Mouse (Mus musculus) lung, postnatal 0 days (tissue): ENCODE measurements around the gene Ctnna3. TPM values are rescaled to one million over a fixed set of nuclear protein-coding genes. Genes with fewer than 3 reads are reported as not detected.

Source experiments
- ATAC-seq: fragments of 200-750 bp; cut with Nextera tagmentation; 2 replicates; pipeline ENCODE4 v1.8.0; 2017; ENCODE audit warnings: moderate library complexity
- DNase-seq: peaks from one replicate; pipeline ENCODE4 v3.0.0-alpha.2; 2016; ENCODE audit warnings: low spot score
- H3K27ac ChIP-seq: fragments of 300-500 bp; sonication (generic); 2 replicates; pipeline ENCODE4 v1.5.1; 2014; ENCODE audit warnings: antibody characterized with exemption, mild to moderate bottlenecking, low read length, mixed read lengths
- H3K27me3 ChIP-seq: fragments of 300-500 bp; sonication (generic); replicated peaks from 2 replicates; pipeline ENCODE4 v1.6.1; 2014; ENCODE audit warnings: low read length, mixed read lengths; ENCODE audit not compliant: insufficient read depth
- H3K36me3 ChIP-seq: fragments of 300-500 bp; sonication (generic); 2 replicates; pipeline ENCODE4 v1.6.1; 2014; ENCODE audit warnings: low read length, mixed read lengths; ENCODE audit not compliant: insufficient read depth
- H3K4me1 ChIP-seq: fragments of 300-500 bp; sonication (generic); 2 replicates; pipeline ENCODE4 v1.6.1; 2014; ENCODE audit warnings: antibody characterized with exemption, low read depth, low read length, mixed read lengths; ENCODE audit not compliant: insufficient read depth
- H3K4me2 ChIP-seq: fragments of 300-500 bp; sonication (generic); replicated peaks from 2 replicates; pipeline ENCODE4 v1.6.1; 2014; ENCODE audit warnings: low read depth, mild to moderate bottlenecking, low read length, moderate library complexity, mixed read lengths
- H3K4me3 ChIP-seq: fragments of 300-500 bp; sonication (generic); 2 replicates; pipeline ENCODE4 v1.5.1; 2014; ENCODE audit warnings: low read depth, low read length
- H3K9ac ChIP-seq: fragments of 300-500 bp; sonication (generic); replicated peaks from 2 replicates; pipeline ENCODE4 v1.6.1; 2014; ENCODE audit warnings: low read depth, mild to moderate bottlenecking
- H3K9me3 ChIP-seq: fragments of 300-500 bp; sonication (generic); 2 replicates; pipeline ENCODE4 v1.6.1; 2016; ENCODE audit warnings: low read length, mixed read lengths
- CTCF ChIP-seq: IDR thresholded peaks from 2 replicates; pipeline ENCODE4 v1.5.1; 2016; ENCODE audit warnings: antibody characterized with exemption, mild to moderate bottlenecking
- EP300 ChIP-seq: IDR thresholded peaks from 2 replicates; pipeline ENCODE4 v1.6.1; 2016; ENCODE audit warnings: antibody characterized with exemption, mild to moderate bottlenecking, control low read depth
- WGBS: fragments of 180-500 bp; shearing (Covaris S2); extraction: QIAGEN DNeasy Blood & Tissue Kit; methylation state at CpG from one replicate; pipeline ENCODE4 v1.1.7; 2014; 5-methylcytosine and 5-hydroxymethylcytosine counted together
- polyA plus RNA-seq: library from polyadenylated mRNA; unstranded; fragments of >200 nt; fragmentation: Nextera tagmentation; extraction: Ambion mirVana; gene quantifications from 2 replicates; pipeline ENCODE4 v1.2.1, GENCODE M21; 2015

The Ctnna3 gene
- polyA plus RNA-seq, 1 experiment from 2014 or later = 0.19 TPM

DNA sequence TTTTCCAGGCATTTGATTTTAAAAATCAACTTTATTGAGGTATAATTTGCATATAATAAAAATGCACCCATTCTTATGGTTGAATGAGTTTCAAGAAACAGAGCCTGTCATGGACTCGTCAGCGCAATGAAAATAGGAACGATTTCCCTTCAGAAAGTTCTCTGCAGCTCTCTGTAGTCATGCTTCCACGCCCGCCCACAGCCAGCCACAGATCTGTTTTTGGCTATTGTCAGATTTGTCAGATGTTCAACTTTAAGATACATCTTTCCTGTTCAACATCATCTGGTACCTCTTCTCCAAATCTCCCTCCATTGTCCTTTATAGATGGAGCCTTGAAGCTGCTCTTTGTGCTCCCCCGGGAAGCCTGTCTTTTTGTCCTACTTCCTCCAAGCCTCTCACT lies 280.3 kb downstream of the Ctnna3 start:
- ATAC-seq (no peak), DNase-seq (no peak)
- WGBS = 92% methylated on average over 6 of the region's 6 CpGs
- no peaks in the 10 kb centered on the region for H3K27me3 ChIP-seq
- no peak overlapping the region for H3K9ac ChIP-seq
- no peak overlapping the region for H3K4me3 ChIP-seq
- H3K36me3 ChIP-seq = no peaks in the 10 kb centered on the region
- H3K4me2 ChIP-seq = no peak overlapping the region
- no peaks in the 10 kb centered on the region for H3K4me1 ChIP-seq
- H3K9me3 ChIP-seq = no peaks in the 10 kb centered on the region
- TF ChIP-seq EP300 (no peak), CTCF (no peak)
- no peak overlapping the region for H3K27ac ChIP-seq

DNA sequence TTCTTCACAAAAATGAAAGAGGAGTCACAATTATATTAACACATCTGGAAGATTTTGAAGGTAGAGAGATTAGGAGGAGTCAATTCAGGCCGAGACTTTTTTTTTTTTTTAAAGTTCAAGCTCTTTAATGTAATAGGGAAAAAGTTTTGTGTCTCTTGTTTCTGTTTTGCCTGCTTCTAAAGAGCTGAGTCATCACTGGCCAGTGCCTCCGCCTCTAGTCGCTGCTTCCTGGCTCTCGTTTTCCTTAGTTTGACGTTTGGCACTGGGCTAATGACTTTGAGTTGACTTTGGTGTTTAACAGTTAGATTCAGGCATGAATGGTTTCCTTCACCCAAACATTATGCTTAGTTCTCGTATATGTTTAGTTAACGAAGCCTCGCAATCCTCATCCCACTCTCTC lies 282.6 kb downstream of the Ctnna3 start:
- Histone ChIP-seq H3K9ac (no peak overlapping the region), H3K27me3 (no peaks in the 10 kb centered on the region), H3K4me3 (no peak overlapping the region), H3K4me1 (no peaks in the 10 kb centered on the region), H3K36me3 (no peaks in the 10 kb centered on the region), H3K9me3 (no peaks in the 10 kb centered on the region), H3K4me2 (no peak overlapping the region), H3K27ac (no peak overlapping the region)
- 46% methylated on average over 8 of the region's 8 CpGs for WGBS
- TF ChIP-seq CTCF (no peak), EP300 (no peak)
- no peak for DNase-seq
- ATAC-seq = no peak

DNA sequence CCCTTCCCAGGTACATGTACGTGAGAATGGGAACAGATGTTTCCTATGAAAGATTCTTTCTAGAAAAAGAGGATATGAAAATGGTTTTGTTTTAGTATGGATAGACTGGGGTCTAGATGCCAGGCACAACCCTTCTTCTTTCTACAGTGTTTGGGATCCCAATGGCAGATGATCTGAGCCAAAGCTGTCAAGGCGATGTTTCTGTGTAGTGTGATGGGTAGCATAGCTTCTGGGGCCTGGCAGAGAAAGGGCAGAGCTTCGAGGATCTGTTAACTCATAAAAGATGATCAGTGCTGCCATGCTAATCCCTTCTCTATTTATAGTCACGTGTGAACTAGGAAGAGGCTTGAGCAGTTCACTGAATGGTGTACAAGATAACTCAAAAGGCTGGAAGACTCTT lies 284.3 kb downstream of the Ctnna3 start:
- 65% methylated on average over 4 of the region's 4 CpGs for WGBS
- Histone ChIP-seq H3K4me2 (no peak overlapping the region), H3K36me3 (no peaks in the 10 kb centered on the region), H3K9me3 (no peaks in the 10 kb centered on the region), H3K9ac (no peak overlapping the region), H3K4me3 (no peak overlapping the region), H3K27ac (no peak overlapping the region), H3K4me1 (no peaks in the 10 kb centered on the region), H3K27me3 (no peaks in the 10 kb centered on the region)
- no peak for DNase-seq
- no peak for ATAC-seq
- TF ChIP-seq EP300 (no peak), CTCF (no peak)

DNA sequence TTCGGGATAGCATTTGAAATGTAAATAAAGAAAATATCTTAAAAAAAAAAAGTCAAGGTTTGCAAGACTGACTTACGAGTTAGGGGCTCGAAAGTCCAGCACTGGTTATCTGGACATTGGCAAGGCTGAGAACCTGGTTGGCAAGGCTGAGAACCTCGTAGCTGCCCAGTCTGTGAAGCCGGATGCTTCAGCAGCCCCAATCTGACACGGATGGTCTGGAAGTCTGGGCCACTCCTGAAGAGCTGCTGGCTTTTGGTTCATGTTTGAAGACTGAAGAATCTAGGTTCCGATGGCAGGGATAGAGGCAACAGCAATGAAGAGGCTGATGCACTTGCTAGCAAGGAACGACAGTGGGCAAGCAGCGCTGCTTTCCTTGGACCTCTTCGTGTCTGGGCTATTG lies 339.0 kb downstream of the Ctnna3 start:
- Histone ChIP-seq H3K9me3 (no peaks in the 10 kb centered on the region), H3K4me2 (no peak overlapping the region), H3K27me3 (no peaks in the 10 kb centered on the region), H3K36me3 (no peaks in the 10 kb centered on the region), H3K27ac (no peak overlapping the region), H3K4me1 (no peaks in the 10 kb centered on the region), H3K9ac (no peak overlapping the region), H3K4me3 (no peak overlapping the region)
- 87% methylated on average over 10 of the region's 10 CpGs for WGBS
- TF ChIP-seq EP300 = no peak
- TF ChIP-seq CTCF = no peak
- ATAC-seq = no peak
- DNase-seq = no peak

DNA sequence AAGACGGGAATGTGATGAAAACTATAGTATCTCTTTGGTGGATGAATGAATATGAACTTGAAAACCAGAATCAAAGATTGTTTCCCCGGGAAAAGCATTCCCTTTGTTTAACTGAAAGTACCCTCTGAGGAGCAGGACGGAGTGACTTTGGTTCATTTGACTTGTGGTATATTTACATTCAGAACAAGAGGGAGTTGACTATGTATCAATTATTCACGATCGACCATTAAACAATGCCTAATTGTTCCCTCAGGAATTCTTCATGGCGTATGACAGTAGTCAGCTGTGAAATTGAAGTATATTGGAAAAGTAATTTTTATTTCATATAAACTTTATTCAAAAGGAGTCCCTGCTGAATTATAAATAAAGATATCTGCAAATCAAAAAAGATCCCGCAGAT lies 341.8 kb downstream of the Ctnna3 start:
- 78% methylated on average over 7 of the region's 7 CpGs for WGBS
- H3K9me3 ChIP-seq = no peaks in the 10 kb centered on the region
- H3K27ac ChIP-seq = no peak overlapping the region
- ATAC-seq (no peak), DNase-seq (no peak)
- H3K4me2 ChIP-seq = no peak overlapping the region
- no peak for TF ChIP-seq EP300
- no peak for TF ChIP-seq CTCF
- H3K27me3 ChIP-seq = no peaks in the 10 kb centered on the region
- no peaks in the 10 kb centered on the region for H3K36me3 ChIP-seq
- no peak overlapping the region for H3K4me3 ChIP-seq
- no peaks in the 10 kb centered on the region for H3K4me1 ChIP-seq
- no peak overlapping the region for H3K9ac ChIP-seq

- Histone ChIP-seq H3K27me3 (no peaks in the 10 kb centered on the region), H3K4me3 (no peak overlapping the region), H3K4me2 (no peak overlapping the region), H3K27ac (no peak overlapping the region), H3K9me3 (no peaks in the 10 kb centered on the region), H3K9ac (no peak overlapping the region), H3K36me3 (no peaks in the 10 kb centered on the region), H3K4me1 (no peaks in the 10 kb centered on the region)
- WGBS = 87% methylated on average over 10 of the region's 10 CpGs
- ATAC-seq = no peak
- TF ChIP-seq CTCF (no peak), EP300 (no peak)
- no peak for DNase-seq
These were observed 342.2 kb downstream of the Ctnna3 start for GRCm38 (mm10) chr10:63772074-63772473.

DNA sequence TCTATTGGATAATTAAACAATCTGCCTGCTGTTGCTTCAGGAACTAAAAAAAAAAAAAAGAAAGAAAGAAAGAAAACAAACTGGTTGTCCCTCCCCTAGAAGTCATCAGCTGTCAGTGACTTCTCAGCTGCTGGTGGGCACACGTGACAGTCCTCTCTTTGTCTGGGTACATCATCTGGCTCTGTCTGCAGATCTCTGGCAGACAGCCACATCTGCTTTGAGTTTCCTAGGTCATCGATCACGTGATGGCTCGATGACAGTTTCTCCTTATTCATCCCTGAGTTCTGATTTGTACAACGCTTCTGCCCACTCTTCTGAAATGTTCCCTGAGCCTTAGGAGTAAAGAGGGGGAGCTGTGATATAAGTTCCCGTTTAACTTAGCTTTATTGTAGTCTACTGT lies 352.1 kb downstream of the Ctnna3 start:
- H3K27ac ChIP-seq = no peak overlapping the region
- WGBS = 66% methylated on average over 6 of the region's 6 CpGs
- H3K9ac ChIP-seq = no peak overlapping the region
- H3K4me1 ChIP-seq = no peaks in the 10 kb centered on the region
- TF ChIP-seq CTCF = no peak
- no peak for TF ChIP-seq EP300
- no peak overlapping the region for H3K4me2 ChIP-seq
- ATAC-seq (no peak), DNase-seq (no peak)
- H3K4me3 ChIP-seq = no peak overlapping the region
- no peaks in the 10 kb centered on the region for H3K36me3 ChIP-seq
- H3K27me3 ChIP-seq = no peaks in the 10 kb centered on the region
- H3K9me3 ChIP-seq = no peaks in the 10 kb centered on the region
